Mouse (Mus musculus) frontal cortex, postnatal 14 days (tissue): ENCODE results near the gene Olfr1495.
"Not testable (repeated sequence)": the region's sequence is repeated elsewhere in the genome, so short reads cannot be mapped to it uniquely, and the experiment has no call there.

Experiments
- DNase-seq, 2 experiments: peaks; one replicate each; pipeline ENCODE4 v3.0.0; 2022; ENCODE audit warnings: low spot score in 2 of 2

Gene Olfr1495

DNA sequence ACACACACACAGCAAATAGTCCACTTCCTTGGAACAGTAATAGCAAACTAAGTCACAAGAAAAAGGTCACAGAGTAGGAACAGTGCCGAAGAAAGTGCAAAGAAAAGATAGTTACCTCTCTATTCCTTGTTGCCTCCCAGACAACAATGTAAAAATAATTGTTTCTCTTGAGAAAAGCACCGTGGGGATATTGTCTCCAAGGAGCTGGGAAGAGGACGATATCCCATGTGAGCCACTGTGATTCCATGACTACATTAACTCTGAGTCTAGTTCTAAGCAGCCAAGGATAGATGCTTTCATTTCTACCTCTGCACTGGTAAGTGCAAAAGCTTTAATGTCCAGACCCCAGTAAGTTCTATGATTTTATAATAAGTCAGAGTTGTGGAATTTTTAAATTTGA, at the start of gene Olfr1495:
Gene Olfr1495 (plus strand): TSS at position 301 of the 400 bp plus-strand sequence.
- DNase-seq = no peak

GRCm38 (mm10) chr19:13722978-13723377, 41.4 kb upstream of the Olfr1495 start, which contains the start of gene Olfr1493-ps1:
TSS of gene Olfr1493-ps1 (plus strand) at chr19:13723278.
- DNase-seq = no peak

DNA sequence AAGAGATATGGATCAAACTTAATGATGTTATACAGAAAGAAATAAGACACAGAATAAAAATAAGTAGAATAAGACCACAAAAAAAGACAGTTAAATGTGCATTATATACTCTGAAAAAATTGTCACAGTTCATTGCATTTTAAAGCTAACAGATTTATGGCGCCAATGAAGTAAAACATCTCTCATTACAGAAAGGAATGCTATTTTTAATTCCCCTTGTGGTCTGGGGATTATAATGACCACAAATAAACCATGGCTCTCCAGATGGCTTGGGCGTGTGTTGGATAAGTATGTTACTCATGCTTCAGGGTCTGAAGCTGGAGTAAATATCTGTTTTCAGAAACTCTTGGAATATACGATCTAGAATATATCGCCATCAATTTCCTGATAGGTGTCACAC, 25.0 kb upstream of the Olfr1495 start, which contains the start of gene Olfr1494:
Gene Olfr1494 (plus strand): TSS at position 301 of the 400 bp plus-strand sequence.
- DNase-seq = no peak

- no peak for DNase-seq
Measured at GRCm38 (mm10) chr19:13749366-13749765, 15.0 kb upstream of the Olfr1495 start.

GRCm38 (mm10) chr19:13768565-13769276, 4.3 kb downstream of the Olfr1495 start:
- DNase-seq = no peak

GRCm38 (mm10) chr19:13777578-13777977, 13.2 kb downstream of the Olfr1495 start, which contains the start of gene Olfr1496:
TSS of gene Olfr1496 (plus strand) at chr19:13777878.
- no peak for DNase-seq

DNA sequence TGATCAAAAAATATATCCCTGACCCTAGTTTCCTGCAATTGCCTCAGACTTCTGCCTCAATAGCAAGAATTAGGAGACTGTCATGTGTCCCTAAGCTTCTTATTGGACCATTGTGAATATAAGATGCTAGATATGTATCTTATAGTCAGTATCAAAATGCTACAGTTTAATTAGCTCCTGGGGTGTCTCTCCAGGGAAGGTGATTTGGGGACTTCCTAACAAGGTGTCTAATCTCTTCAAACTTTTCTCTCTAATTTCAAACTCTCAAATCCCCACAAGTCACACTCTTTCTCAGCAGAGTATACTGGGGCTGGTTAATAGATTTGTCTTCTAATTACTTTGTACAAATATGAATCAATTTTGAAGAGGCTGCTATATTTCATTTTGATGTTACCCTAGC, 33.7 kb downstream of the Olfr1495 start, which contains the start of gene Olfr1497:
Gene Olfr1497 (minus strand): TSS at position 101 of the 400 bp plus-strand sequence.
- DNase-seq = no peak

DNA sequence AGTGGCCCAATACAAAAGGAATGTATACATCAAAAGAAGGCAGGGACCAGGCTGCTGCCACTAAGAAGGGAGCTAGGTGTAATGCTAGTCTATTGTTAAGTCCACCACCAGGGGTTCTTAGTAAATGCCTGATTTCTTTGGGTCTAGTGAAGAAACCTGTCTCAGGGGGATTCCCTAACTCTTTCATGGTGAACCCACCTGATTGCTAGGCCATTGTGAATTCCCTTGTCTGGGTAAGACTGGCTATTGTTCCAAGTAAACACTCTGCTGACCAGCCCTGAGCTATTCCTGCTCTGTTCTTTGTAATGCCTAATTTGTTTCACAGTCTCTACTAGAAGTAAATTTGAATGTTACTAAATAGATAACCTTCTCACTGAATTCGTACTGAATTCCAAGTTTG, 41.1 kb downstream of the Olfr1495 start:
- DNase-seq = not testable (repeated sequence)

- DNase-seq = no peak
Measured at GRCm38 (mm10) chr19:13812823-13813222, 48.4 kb downstream of the Olfr1495 start.

DNA sequence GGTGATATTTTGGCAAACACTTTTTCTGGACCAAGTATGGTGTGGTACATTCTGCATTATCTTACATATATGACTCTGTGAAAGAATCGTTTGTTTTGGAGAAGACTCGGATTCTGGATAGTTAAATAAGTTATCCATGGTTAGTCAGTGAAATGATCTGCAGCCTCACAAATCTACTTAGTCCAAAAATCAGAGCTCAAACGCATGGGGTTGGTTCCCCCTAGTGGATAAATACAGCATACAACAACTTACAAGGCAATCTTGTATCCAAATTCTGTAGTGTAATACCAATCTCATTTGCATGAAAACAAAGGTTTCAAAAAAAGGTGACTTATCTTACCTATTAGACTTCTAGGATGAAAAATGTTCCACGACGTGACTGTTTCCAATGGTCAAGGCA, 54.4 kb downstream of the Olfr1495 start:
- no peak for DNase-seq

GRCm38 (mm10) chr19:13819347-13819746, 54.9 kb downstream of the Olfr1495 start, which contains the start of gene Olfr1499:
TSS of gene Olfr1499 (minus strand) at chr19:13819447.
- DNase-seq = no peak
